Mouse (Mus musculus) kidney, adult 10 weeks (tissue): Measurements from ENCODE around the gene Gm9195. TPM values are rescaled to one million over a fixed set of nuclear protein-coding genes. Genes with fewer than 3 reads are reported as not detected.

Experiments
- polyA plus RNA-seq: library from polyadenylated mRNA; stranded (reverse); fragments of 350-450 nt; fragmentation: Illumina TruSeq; extraction: RNeasy Lipid Tissue Mini Kit (QIAGEN cat#74804); gene quantifications from one replicate; pipeline ENCODE4 v1.2.3, GENCODE M21; 2014; ENCODE audit warnings: low read depth, low replicate concordance

Gm9195 gene
- not detected for polyA plus RNA-seq

GRCm38 (mm10) chr14:72491738-72492137 is at the start of gene Gm9195:
TSS of gene Gm9195 (minus strand) at chr14:72491838.

Other genes starting within 250 kb of the Gm9195 start
- gene Fndc3a, start 218.2 kb upstream of the Gm9195 start, polyA plus RNA-seq = 117 TPM